Mouse (Mus musculus) megakaryocyte progenitor cell, adult 5-6 weeks (primary cell): ENCODE results near the gene Klf4. TPM values are rescaled to one million over a fixed set of nuclear protein-coding genes. Genes with fewer than 3 reads are reported as not detected.

Experiments used
- ATAC-seq: replicated peaks from 2 replicates; pipeline ENCODE4 v1.8.0; 2016; ENCODE audit warnings: mild to moderate bottlenecking, moderate TSS enrichment, inconsistent platforms; ENCODE audit not compliant: poor library complexity
- total RNA-seq, 2 experiments: library from RNA; stranded (forward) in 1 of 2; stranded (reverse) in 1 of 2; fragments of 157-497, 149-512 nt in 1 of 2; fragments of 200-1000 nt in 1 of 2; gene quantifications; 2 replicates each; pipeline versions ENCODE4 v1.2.3 to v1.2.4; 2015 to 2017

The Klf4 gene
- total RNA-seq (2015) (12.4 and 23.7 TPM in 2 replicates), total RNA-seq (2017) (3.3 and 8.8 TPM in 2 replicates)

- ATAC-seq, result peak; percentile 76
Measured at GRCm38 (mm10) chr4:55532407-55533195, at the start of gene Klf4. Gene Klf4, minus strand, starts transcription at chr4:55532466.

- ATAC-seq, result no peak
Measured at GRCm38 (mm10) chr4:55571432-55571831, 39.2 kb upstream of the Klf4 start.

GRCm38 (mm10) chr4:55567986-55568385 lies 35.7 kb upstream of the Klf4 start:
- no peak for ATAC-seq

GRCm38 (mm10) chr4:55567575-55567974 lies 35.3 kb upstream of the Klf4 start:
- no peak for ATAC-seq

GRCm38 (mm10) chr4:55564317-55564716 lies 32.1 kb upstream of the Klf4 start:
- no peak for ATAC-seq

- no peak for ATAC-seq
Measured at GRCm38 (mm10) chr4:55563050-55563449, 30.8 kb upstream of the Klf4 start.

GRCm38 (mm10) chr4:55562062-55562461 lies 29.8 kb upstream of the Klf4 start:
- ATAC-seq, result no peak

GRCm38 (mm10) chr4:55546869-55547268 lies 14.6 kb upstream of the Klf4 start:
- no peak for ATAC-seq

GRCm38 (mm10) chr4:55542753-55543152 lies 10.5 kb upstream of the Klf4 start:
- no peak for ATAC-seq

GRCm38 (mm10) chr4:55541654-55542053 lies 9.4 kb upstream of the Klf4 start:
- no peak for ATAC-seq

- ATAC-seq, result no peak
Measured at GRCm38 (mm10) chr4:55541221-55541620, 9.0 kb upstream of the Klf4 start.

- no peak for ATAC-seq
Measured at GRCm38 (mm10) chr4:55535012-55535411, 2.7 kb upstream of the Klf4 start.

- no peak for ATAC-seq
Measured at GRCm38 (mm10) chr4:55534510-55534909, 2.2 kb upstream of the Klf4 start.

GRCm38 (mm10) chr4:55533803-55534254 lies 1.6 kb upstream of the Klf4 start:
- ATAC-seq, result no peak

- no peak for ATAC-seq
Measured at GRCm38 (mm10) chr4:55533196-55533802, 1.0 kb upstream of the Klf4 start.

- no peak for ATAC-seq
Measured at GRCm38 (mm10) chr4:55531856-55532406, 335 bp downstream of the Klf4 start.

- ATAC-seq, result no peak
Measured at GRCm38 (mm10) chr4:55531096-55531855, 990 bp downstream of the Klf4 start.

GRCm38 (mm10) chr4:55530731-55531095 lies 1.6 kb downstream of the Klf4 start:
- no peak for ATAC-seq

- peak; percentile 58 for ATAC-seq
Measured at GRCm38 (mm10) chr4:55530236-55530635, 2.0 kb downstream of the Klf4 start.

GRCm38 (mm10) chr4:55528404-55528803 lies 3.9 kb downstream of the Klf4 start:
- ATAC-seq, result no peak

- ATAC-seq, result no peak
Measured at GRCm38 (mm10) chr4:55527931-55528330, 4.3 kb downstream of the Klf4 start.
